Mouse (Mus musculus): ENCODE results near the gene Tatdn3. TPM values are rescaled to one million over a fixed set of nuclear protein-coding genes. Genes with fewer than 3 reads are reported as not detected.

Tatdn3 gene
- polyA plus RNA-seq, 1 experiment: 2.0 TPM

DNA sequence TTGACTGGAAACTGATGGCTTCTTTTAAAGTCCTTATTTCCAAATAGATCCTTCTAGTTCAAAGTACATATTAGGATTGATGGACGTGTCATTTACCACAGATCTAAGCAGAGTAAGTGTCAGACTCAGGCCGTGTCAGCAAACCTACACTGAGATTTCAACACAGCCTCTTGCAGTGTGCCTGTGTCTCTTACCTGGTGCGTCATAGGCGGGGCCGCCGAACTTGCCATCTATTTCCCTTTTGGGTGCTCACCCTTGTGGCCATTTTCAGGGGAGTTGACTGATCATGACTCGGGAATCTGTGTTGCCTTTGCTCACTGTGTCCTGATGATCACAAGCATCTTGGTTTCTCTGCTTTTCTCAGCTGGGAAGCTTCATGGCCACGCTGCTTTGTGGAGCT lies 20.5 kb upstream of the Tatdn3 start:
- 80% methylated on average over 8 of the region's 8 CpGs for WGBS

DNA sequence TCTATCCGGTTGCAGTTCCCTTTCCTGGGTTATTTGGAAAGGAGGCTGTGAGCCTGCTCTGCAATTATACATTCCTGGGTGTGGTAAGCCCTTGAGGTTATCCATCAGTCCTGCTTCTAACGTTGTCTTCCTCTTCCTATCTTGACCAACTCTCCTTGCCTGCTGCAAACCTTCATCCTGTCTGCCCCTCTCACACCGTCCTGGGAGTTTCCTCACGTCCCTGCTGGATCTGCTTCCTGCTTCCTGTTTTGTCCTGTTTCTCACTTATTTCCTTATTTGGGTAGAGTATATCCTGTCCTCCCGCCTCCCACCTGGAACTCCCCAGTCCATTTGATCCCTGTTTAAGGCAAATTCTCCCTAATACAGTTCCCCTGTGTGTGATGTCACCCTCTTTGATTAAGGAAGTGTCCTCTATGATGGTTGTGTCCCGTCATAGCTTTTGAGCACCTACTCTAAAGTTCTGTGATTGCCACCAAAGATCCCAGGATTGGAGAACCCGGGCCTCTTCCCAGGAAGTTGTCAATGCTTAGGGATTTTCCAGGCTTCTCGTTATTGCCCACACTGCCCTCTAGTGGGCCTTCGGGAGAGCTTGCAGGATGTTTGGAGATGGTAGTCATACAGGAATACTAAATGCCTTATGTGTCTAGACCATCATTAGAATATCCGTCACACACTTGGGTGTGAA lies 12.6 kb upstream of the Tatdn3 start:
- Histone ChIP-seq H3K27ac (ENCODE audit: insufficient read depth, low read depth, low read length) (peak overlapping the region; percentile 38), H3K4me1 (ENCODE audit: control insufficient read depth, insufficient read depth, insufficient read length, low read length) (peaks cover 17% of the 10 kb centered on the region), H3K4me3 (ENCODE audit: low read depth, low read length) (no peak overlapping the region), H3K36me3 (ENCODE audit: control insufficient read depth, insufficient read depth, low read length) (0 out of 2 replicates have a peak, but pooled peaks cover 1% of the 10 kb centered on the region), H3K27me3 (ENCODE audit: control insufficient read depth, insufficient read depth, low read length) (no peaks in the 10 kb centered on the region)
- TF ChIP-seq POLR2A (IDR thresholded peaks at IDR 0.05; ENCODE audit: low read depth, low read length) (no peak), CTCF (IDR thresholded peaks at IDR 0.05; ENCODE audit: extremely low read depth, insufficient read length, insufficient replicate concordance, low read depth, low read length) (peak; percentile 76; the same call in 1 of the 2 replicates)
- 37% methylated on average over 10 of the region's 10 CpGs for WGBS

More for the DNA sequence above, 20.5 kb upstream of the Tatdn3 start:
- H3K4me3 ChIP-seq (ENCODE audit: low read depth, low read length): no peak overlapping the region
- H3K27ac ChIP-seq (ENCODE audit: insufficient read depth, low read depth, low read length): no peak overlapping the region
- H3K4me1 ChIP-seq (ENCODE audit: control insufficient read depth, insufficient read depth, insufficient read length, low read length): no peaks in the 10 kb centered on the region
- H3K27me3 ChIP-seq (ENCODE audit: control insufficient read depth, insufficient read depth, low read length): no peaks in the 10 kb centered on the region
- H3K36me3 ChIP-seq (ENCODE audit: control insufficient read depth, insufficient read depth, low read length): peaks cover 2% of the 10 kb centered on the region; the same call in 1 of the 2 replicates
- no peak for TF ChIP-seq CTCF (IDR thresholded peaks at IDR 0.05; ENCODE audit: extremely low read depth, insufficient read length, insufficient replicate concordance, low read depth, low read length)
- TF ChIP-seq POLR2A (IDR thresholded peaks at IDR 0.05; ENCODE audit: low read depth, low read length): no peak

DNA sequence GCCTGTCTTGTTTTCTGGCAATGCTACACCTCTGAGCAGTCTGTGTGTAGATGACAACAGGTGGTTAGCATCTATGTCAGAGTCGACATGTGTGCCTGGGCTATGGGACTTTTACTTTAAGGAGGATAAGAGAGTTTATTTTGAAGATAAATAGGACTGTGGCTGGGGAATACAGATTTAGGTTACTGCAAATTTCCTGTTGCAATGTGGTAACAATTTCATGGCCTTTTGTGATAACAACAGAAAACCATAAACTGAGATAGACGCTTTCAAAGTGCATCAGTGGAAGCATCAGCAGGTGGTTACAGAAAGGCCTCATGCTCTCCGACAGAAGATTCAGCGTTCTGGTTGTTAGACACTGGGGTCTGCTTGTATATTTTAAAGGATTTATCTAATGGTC lies 10.8 kb upstream of the Tatdn3 start:
- TF ChIP-seq POLR2A (IDR thresholded peaks at IDR 0.05; ENCODE audit: low read depth, low read length): no peak
- TF ChIP-seq CTCF (IDR thresholded peaks at IDR 0.05; ENCODE audit: extremely low read depth, insufficient read length, insufficient replicate concordance, low read depth, low read length): no peak
- Histone ChIP-seq H3K4me1 (ENCODE audit: control insufficient read depth, insufficient read depth, insufficient read length, low read length) (peaks cover 17% of the 10 kb centered on the region), H3K27ac (ENCODE audit: insufficient read depth, low read depth, low read length) (peak overlapping the region; percentile 83), H3K27me3 (ENCODE audit: control insufficient read depth, insufficient read depth, low read length) (no peaks in the 10 kb centered on the region), H3K4me3 (ENCODE audit: low read depth, low read length) (no peak overlapping the region), H3K36me3 (ENCODE audit: control insufficient read depth, insufficient read depth, low read length) (peaks cover 3% of the 10 kb centered on the region; the same call in 1 of the 2 replicates)
- 75% methylated on average over 4 of the region's 4 CpGs for WGBS

DNA sequence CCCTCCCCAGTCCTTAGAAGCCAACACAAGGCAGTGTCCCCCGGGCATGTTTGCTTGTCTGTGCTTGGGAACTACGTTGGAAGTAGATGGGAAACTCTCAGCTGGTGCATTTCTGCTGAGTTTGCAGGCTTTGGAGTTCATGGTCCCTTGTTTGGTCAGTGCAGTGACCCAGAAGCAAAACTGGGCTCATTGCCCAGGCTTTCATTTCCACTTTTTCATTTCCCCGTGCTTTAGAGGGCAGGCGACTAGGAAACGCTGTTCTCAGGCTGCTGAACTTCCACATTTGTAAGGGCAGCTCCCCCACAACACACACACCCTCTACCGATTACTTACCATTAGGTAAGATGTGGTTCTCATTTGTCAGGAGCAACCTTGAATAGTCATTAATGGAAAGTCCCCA lies 10.3 kb upstream of the Tatdn3 start:
- H3K27ac ChIP-seq (ENCODE audit: insufficient read depth, low read depth, low read length): peak overlapping the region; percentile 83
- 47% methylated on average over 6 of the region's 6 CpGs for WGBS
- H3K36me3 ChIP-seq (ENCODE audit: control insufficient read depth, insufficient read depth, low read length): peaks cover 3% of the 10 kb centered on the region; the same call in 1 of the 2 replicates
- no peak overlapping the region for H3K4me3 ChIP-seq (ENCODE audit: low read depth, low read length)
- H3K4me1 ChIP-seq (ENCODE audit: control insufficient read depth, insufficient read depth, insufficient read length, low read length): peaks cover 17% of the 10 kb centered on the region
- H3K27me3 ChIP-seq (ENCODE audit: control insufficient read depth, insufficient read depth, low read length): no peaks in the 10 kb centered on the region
- TF ChIP-seq CTCF (IDR thresholded peaks at IDR 0.05; ENCODE audit: extremely low read depth, insufficient read length, insufficient replicate concordance, low read depth, low read length) (no peak), POLR2A (IDR thresholded peaks at IDR 0.05; ENCODE audit: low read depth, low read length) (no peak)

DNA sequence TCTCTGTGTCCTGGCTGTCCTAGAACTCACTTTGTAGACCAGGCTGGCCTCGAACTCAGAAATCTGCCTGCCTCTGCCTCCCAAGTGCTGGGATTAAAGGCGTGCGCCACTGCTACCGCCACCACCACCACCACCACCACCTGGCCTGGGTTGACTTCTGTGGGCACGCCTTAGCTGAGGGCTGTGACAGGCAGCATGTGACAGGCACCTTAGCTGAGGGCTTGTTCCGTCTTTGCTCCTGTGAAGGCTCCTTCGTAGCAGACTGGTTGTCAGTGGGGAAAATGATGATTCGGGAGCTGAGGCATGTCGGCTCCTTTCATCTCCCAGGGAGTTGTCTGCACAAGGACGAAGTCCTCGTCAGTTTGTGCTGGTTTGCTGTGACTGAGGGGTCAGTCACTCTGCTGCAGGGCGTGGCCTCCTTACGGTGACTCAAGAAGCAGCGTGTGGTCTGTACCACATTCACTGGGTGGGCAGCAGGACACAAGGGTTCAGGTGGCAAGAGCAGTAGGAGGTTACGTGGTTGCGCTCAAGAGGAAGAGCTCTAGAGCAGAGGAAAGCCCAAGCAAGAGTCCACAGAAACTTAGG lies 9.7 kb upstream of the Tatdn3 start:
- Histone ChIP-seq H3K4me3 (ENCODE audit: low read depth, low read length) (no peak overlapping the region), H3K27ac (ENCODE audit: insufficient read depth, low read depth, low read length) (peak overlapping the region; percentile 83), H3K4me1 (ENCODE audit: control insufficient read depth, insufficient read depth, insufficient read length, low read length) (peaks cover 17% of the 10 kb centered on the region), H3K27me3 (ENCODE audit: control insufficient read depth, insufficient read depth, low read length) (no peaks in the 10 kb centered on the region), H3K36me3 (ENCODE audit: control insufficient read depth, insufficient read depth, low read length) (peaks cover 3% of the 10 kb centered on the region; the same call in 1 of the 2 replicates)
- WGBS: 61% methylated on average over 16 of the region's 16 CpGs
- no peak for TF ChIP-seq POLR2A (IDR thresholded peaks at IDR 0.05; ENCODE audit: low read depth, low read length)
- TF ChIP-seq CTCF (IDR thresholded peaks at IDR 0.05; ENCODE audit: extremely low read depth, insufficient read length, insufficient replicate concordance, low read depth, low read length): no peak

DNA sequence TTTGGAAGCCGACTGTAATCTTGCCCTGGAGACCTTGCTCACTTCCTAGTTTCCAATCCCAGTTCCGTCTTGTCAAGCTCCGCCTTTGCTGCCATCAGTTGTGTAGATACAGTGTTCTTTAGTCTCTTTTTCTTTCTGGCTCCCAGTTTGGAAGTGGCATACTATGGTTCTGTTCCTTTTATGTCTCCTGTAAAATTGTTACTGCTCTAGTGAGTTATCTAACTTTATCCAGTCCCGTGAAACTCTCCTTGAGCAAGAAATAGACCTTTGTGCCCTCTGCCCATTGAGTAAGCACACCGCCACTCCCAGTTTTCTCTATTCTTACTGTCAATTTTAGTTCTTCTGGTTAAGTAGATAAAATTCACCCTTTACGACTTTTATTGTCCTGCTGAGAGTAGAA lies 8.9 kb upstream of the Tatdn3 start:
- Histone ChIP-seq H3K4me1 (ENCODE audit: control insufficient read depth, insufficient read depth, insufficient read length, low read length) (peaks cover 17% of the 10 kb centered on the region), H3K27ac (ENCODE audit: insufficient read depth, low read depth, low read length) (peak overlapping the region; percentile 83), H3K27me3 (ENCODE audit: control insufficient read depth, insufficient read depth, low read length) (no peaks in the 10 kb centered on the region), H3K36me3 (ENCODE audit: control insufficient read depth, insufficient read depth, low read length) (peaks cover 2% of the 10 kb centered on the region; the same call in 1 of the 2 replicates), H3K4me3 (ENCODE audit: low read depth, low read length) (no peak overlapping the region)
- 41% methylated on average over 6 of the region's 6 CpGs for WGBS
- no peak for TF ChIP-seq POLR2A (IDR thresholded peaks at IDR 0.05; ENCODE audit: low read depth, low read length)
- no peak for TF ChIP-seq CTCF (IDR thresholded peaks at IDR 0.05; ENCODE audit: extremely low read depth, insufficient read length, insufficient replicate concordance, low read depth, low read length)

DNA sequence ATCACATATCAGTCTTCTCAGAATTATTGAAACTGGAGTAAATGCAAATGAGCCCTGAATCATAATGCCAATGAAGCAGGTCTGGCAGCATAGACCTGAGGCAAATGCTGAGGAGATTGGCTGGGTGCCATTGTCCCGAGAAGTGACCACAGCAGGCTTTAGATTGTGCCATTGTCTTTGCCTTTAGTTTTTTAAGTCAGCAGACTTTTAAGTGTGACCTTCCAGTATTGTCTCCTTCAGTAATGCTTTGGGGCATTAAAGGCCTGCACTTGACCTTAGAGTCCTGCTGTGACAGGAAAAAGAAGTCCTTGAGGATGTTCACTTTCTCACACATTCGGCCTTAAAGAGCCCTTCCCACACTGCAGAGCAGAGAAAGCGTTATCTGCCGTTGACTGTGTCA lies 7.5 kb upstream of the Tatdn3 start:
- H3K27ac ChIP-seq (ENCODE audit: insufficient read depth, low read depth, low read length): peak overlapping the region; percentile 83
- 79% methylated on average over 4 of the region's 4 CpGs for WGBS
- H3K36me3 ChIP-seq (ENCODE audit: control insufficient read depth, insufficient read depth, low read length): peaks cover 2% of the 10 kb centered on the region; the same call in 1 of the 2 replicates

More for the DNA sequence above, 7.5 kb upstream of the Tatdn3 start:
- no peak overlapping the region for H3K4me3 ChIP-seq (ENCODE audit: low read depth, low read length)
- TF ChIP-seq POLR2A (IDR thresholded peaks at IDR 0.05; ENCODE audit: low read depth, low read length) (no peak), CTCF (IDR thresholded peaks at IDR 0.05; ENCODE audit: extremely low read depth, insufficient read length, insufficient replicate concordance, low read depth, low read length) (no peak)
- H3K4me1 ChIP-seq (ENCODE audit: control insufficient read depth, insufficient read depth, insufficient read length, low read length): peaks cover 15% of the 10 kb centered on the region
- H3K27me3 ChIP-seq (ENCODE audit: control insufficient read depth, insufficient read depth, low read length): no peaks in the 10 kb centered on the region

Data from small intestine, adult 2 months (tissue).